ENCODE assay signal across 19 mouse cellular contexts in genomic region chr7:111240234-111240826, GRCm38 (mm10).
DNase-seq lines count a peak whose midpoint lies in the region; ATAC-seq and TF ChIP-seq lines count a peak whose summit lies in the region.
"Had no signal": no experiment of that assay in that cellular context is flagged by ENCODE, and none has a peak within 500 bp of the region (broad histone marks: within the 10 kb centered on the region; RNA-seq: fewer than 3 reads in every experiment).

No protein-coding gene starts in this region.

- no peak for TF ChIP-seq POLR2A in limb, embryonic 14.5 days (IDR thresholded peaks at IDR 0.05; ENCODE audit: borderline replicate concordance, extremely low read depth, insufficient read depth, insufficient read length)

- H3K27ac ChIP-seq in heart, embryonic 10.5 days, result no peak overlapping the region
- 0 out of 2 replicates have a peak overlapping the region, but pooled peaks have one; percentile 7 for H3K27ac ChIP-seq in neural tube, embryonic 13.5 days (replicated peaks)
- no peak overlapping the region for H3K27ac ChIP-seq in limb, embryonic 14.5 days (replicated peaks; ENCODE audit: low read depth, low read length)
- H3K27ac ChIP-seq: embryonic facial prominence, embryonic 13.5 days; forebrain, embryonic 12.5 days; hindbrain, embryonic 15.5 days; limb, embryonic 15.5 days; macrophage had no signal

- H3K4me3 ChIP-seq in heart, embryonic 10.5 days, result no peak overlapping the region
- H3K4me3 ChIP-seq in neural tube, embryonic 13.5 days, result no peak overlapping the region
- H3K4me3 ChIP-seq in limb, embryonic 14.5 days (replicated peaks; ENCODE audit: low read length), result no peak overlapping the region
- H3K4me3 ChIP-seq: embryonic facial prominence, embryonic 13.5 days; forebrain, embryonic 12.5 days; hindbrain, embryonic 15.5 days; limb, embryonic 15.5 days had no signal

- H3K4me2 ChIP-seq in neural tube, embryonic 13.5 days, result no peak overlapping the region
- no peak overlapping the region for H3K4me2 ChIP-seq in limb, embryonic 14.5 days (replicated peaks; ENCODE audit: low read depth, low read length, severe bottlenecking)
- H3K4me2 ChIP-seq: embryonic facial prominence, embryonic 13.5 days; forebrain, embryonic 12.5 days; hindbrain, embryonic 15.5 days; limb, embryonic 15.5 days had no signal

- no peaks in the 10 kb centered on the region for H3K36me3 ChIP-seq in heart, embryonic 10.5 days
- no peaks in the 10 kb centered on the region for H3K36me3 ChIP-seq in neural tube, embryonic 13.5 days
- no peaks in the 10 kb centered on the region for H3K36me3 ChIP-seq in limb, embryonic 14.5 days (ENCODE audit: control insufficient read depth, insufficient read depth, low read length)
- H3K36me3 ChIP-seq: embryonic facial prominence, embryonic 13.5 days; forebrain, embryonic 12.5 days; hindbrain, embryonic 15.5 days; limb, embryonic 15.5 days had no signal

- no peaks in the 10 kb centered on the region for H3K4me1 ChIP-seq in heart, embryonic 10.5 days
- H3K4me1 ChIP-seq in neural tube, embryonic 13.5 days (replicated peaks), result peaks cover 11% of the 10 kb centered on the region
- peaks cover 8% of the 10 kb centered on the region for H3K4me1 ChIP-seq in limb, embryonic 14.5 days (ENCODE audit: control insufficient read depth, insufficient read depth, low read length)
- H3K4me1 ChIP-seq: embryonic facial prominence, embryonic 13.5 days; forebrain, embryonic 12.5 days had no signal

- 87% methylated on average over 9 of the region's 9 CpGs for whole genome bisulfite sequencing in heart, embryonic 10.5 days
- 33% methylated on average over 9 of the region's 9 CpGs for WGBS in neural tube, embryonic 13.5 days
- 14% methylated on average over 9 of the region's 9 CpGs for WGBS in limb, embryonic 14.5 days

- no peak for ATAC-seq in neural tube, embryonic 13.5 days (ENCODE audit: low read depth)
- peak; percentile 63; the same call in 1 of the 2 replicates for ATAC-seq in limb, embryonic 14.5 days (ENCODE audit: low FRiP score, low read depth)
- ATAC-seq: liver, postnatal 0 days had no signal

- DNase-seq in adrenal gland, adult 2 months, result peak; percentile 37
- no peak for DNase-seq in adrenal gland, adult 8-10 months
- peak; percentile 69 for DNase-seq in heart, adult 8-10 months (ENCODE audit: low spot score)
- no peak for DNase-seq in heart, embryonic 10.5 days (ENCODE audit: low spot score)
- DNase-seq in neural tube, embryonic 10.5 days (ENCODE audit: extremely low spot score, low spot score), result no peak
- DNase-seq in limb, embryonic 14.5 days (ENCODE audit: low spot score), result peak; percentile 79
- no peak for DNase-seq in gastrocnemius, postnatal 10 days
- DNase-seq: cerebellum, adult 11-12 months; cerebellum, postnatal 36 days; layer of hippocampus, postnatal 36 days; liver, postnatal 0 days; midbrain, embryonic 14.5 days; right cerebral cortex, postnatal 4 days had no signal

- no peak overlapping the region for H3K9ac ChIP-seq in neural tube, embryonic 13.5 days
- H3K9ac ChIP-seq in limb, embryonic 14.5 days (ENCODE audit: low read depth, low read length, severe bottlenecking), result no peak overlapping the region
- H3K9ac ChIP-seq: embryonic facial prominence, embryonic 13.5 days; forebrain, embryonic 12.5 days; hindbrain, embryonic 15.5 days; limb, embryonic 15.5 days; liver, postnatal 0 days had no signal

- H3K27me3 ChIP-seq in heart, embryonic 10.5 days (ENCODE audit: insufficient read depth, poor library complexity, severe bottlenecking), result 0 out of 2 replicates have a peak, but pooled peaks cover 5% of the 10 kb centered on the region
- H3K27me3 ChIP-seq in neural tube, embryonic 13.5 days, result no peaks in the 10 kb centered on the region
- no peaks in the 10 kb centered on the region; the same call in 1 of the 2 replicates for H3K27me3 ChIP-seq in limb, embryonic 14.5 days (ENCODE audit: control insufficient read depth, insufficient read depth, low read length)
- H3K27me3 ChIP-seq: embryonic facial prominence, embryonic 13.5 days; forebrain, embryonic 12.5 days; hindbrain, embryonic 15.5 days had no signal

- H3K9me3 ChIP-seq in heart, embryonic 10.5 days, result no peaks in the 10 kb centered on the region
- H3K9me3 ChIP-seq in neural tube, embryonic 13.5 days, result peaks cover 6% of the 10 kb centered on the region
- 0 out of 2 replicates have a peak, but pooled peaks cover 3% of the 10 kb centered on the region for H3K9me3 ChIP-seq in limb, embryonic 14.5 days (ENCODE audit: control insufficient read depth, low read length)
- H3K9me3 ChIP-seq: hindbrain, embryonic 15.5 days; limb, embryonic 15.5 days had no signal

Comparison
In these comparisons a context has a peak if more than half of its experiments do, and no peak if none do; other contexts are left out.
1. DNase-seq: peak in adrenal gland, adult 2 months (single experiment), heart, adult 8-10 months (single experiment) and limb, embryonic 14.5 days (single experiment); none in adrenal gland, adult 8-10 months (single experiment), heart, embryonic 10.5 days (single experiment), neural tube, embryonic 10.5 days (single experiment) and gastrocnemius, postnatal 10 days (single experiment).